Mouse (Mus musculus): ENCODE data around the gene Vps51. TPM values are rescaled to one million over a fixed set of nuclear protein-coding genes. Genes with fewer than 3 reads are reported as not detected.

Gene Vps51
- polyA plus RNA-seq, 1 experiment from 2014 or later: 66.7 TPM

DNA sequence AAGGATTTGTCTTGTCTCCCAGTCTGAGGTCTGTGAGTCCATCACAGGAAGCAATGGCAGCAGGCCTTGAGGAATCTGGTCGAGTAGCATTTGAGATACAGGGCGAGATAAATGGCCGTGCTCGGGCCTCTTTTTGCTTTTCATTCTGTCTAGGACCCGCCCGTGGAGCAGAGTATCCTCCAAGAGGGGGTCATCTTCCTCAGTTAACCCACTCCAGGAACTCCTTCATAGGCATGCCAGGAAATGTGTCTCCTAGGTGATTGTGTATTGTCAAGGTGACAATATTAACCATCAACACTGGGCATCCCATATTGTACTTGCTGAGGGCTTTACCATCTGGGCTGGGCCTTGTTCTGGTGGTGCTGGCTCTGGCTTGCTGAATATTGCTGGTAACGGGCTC lies 17.1 kb upstream of the Vps51 start, which contains the start of gene AC131692.1:
TSS of gene AC131692.1 (plus strand) at position 301 of the 400 bp plus-strand sequence.
- no peak within 1 kb of the TSS for H3K4me2 ChIP-seq (replicated peaks; ENCODE audit: low read depth, low read length)
- WGBS: 81% methylated on average over 7 of the region's 7 CpGs
- no peaks in the 10 kb centered on the region for H3K4me1 ChIP-seq (ENCODE audit: control insufficient read depth, insufficient read depth, low read length)
- ATAC-seq (ENCODE audit: insufficient number of reproducible peaks, insufficient read depth, low FRiP score, low read depth): no peak
- H3K27ac ChIP-seq (ENCODE audit: low read length): no peak within 1 kb of the TSS
- peaks cover 27% of the 10 kb centered on the region for H3K36me3 ChIP-seq (ENCODE audit: control insufficient read depth, insufficient read depth, low read length)
- H3K9me3 ChIP-seq (ENCODE audit: control insufficient read depth, low read depth, low read length): no peaks in the 10 kb centered on the region
- no peaks in the 10 kb centered on the region for H3K27me3 ChIP-seq (ENCODE audit: control insufficient read depth, insufficient read depth, low read length)
- H3K9ac ChIP-seq (replicated peaks; ENCODE audit: low read depth, low read length): no peak within 1 kb of the TSS
- H3K4me3 ChIP-seq (ENCODE audit: low read depth, low read length): no peak within 1 kb of the TSS

DNA sequence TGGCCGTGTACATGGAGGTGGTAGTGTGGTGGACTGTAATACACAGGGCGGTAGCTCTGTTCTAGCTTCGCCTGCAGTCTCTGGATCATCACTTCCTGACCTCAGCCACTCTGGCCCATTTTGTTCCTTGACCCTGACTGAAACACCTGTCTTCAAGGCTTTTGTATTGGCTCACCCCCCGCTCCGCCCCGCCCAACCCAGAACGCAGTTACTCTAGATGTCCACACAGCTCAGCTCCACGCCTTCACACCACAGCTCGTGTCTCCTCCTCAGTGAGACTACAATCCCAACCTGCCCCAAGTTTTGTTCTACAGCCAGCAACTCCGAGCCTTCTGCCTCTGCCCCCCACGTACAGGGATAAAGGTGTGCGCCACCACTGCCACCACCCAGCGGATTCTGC lies 11.8 kb upstream of the Vps51 start:
- 92% methylated on average over 13 of the region's 13 CpGs for WGBS
- ATAC-seq (ENCODE audit: insufficient number of reproducible peaks, insufficient read depth, low FRiP score, low read depth): no peak
- peaks cover 7% of the 10 kb centered on the region for H3K4me1 ChIP-seq (ENCODE audit: control insufficient read depth, insufficient read depth, low read length)
- no peak overlapping the region for H3K4me2 ChIP-seq (replicated peaks; ENCODE audit: low read depth, low read length)
- no peak overlapping the region for H3K9ac ChIP-seq (replicated peaks; ENCODE audit: low read depth, low read length)
- no peaks in the 10 kb centered on the region for H3K27me3 ChIP-seq (ENCODE audit: control insufficient read depth, insufficient read depth, low read length)
- H3K9me3 ChIP-seq (ENCODE audit: control insufficient read depth, low read depth, low read length): no peaks in the 10 kb centered on the region
- no peak overlapping the region for H3K27ac ChIP-seq (ENCODE audit: low read length)
- no peak overlapping the region for H3K4me3 ChIP-seq (ENCODE audit: low read depth, low read length)
- peaks cover 35% of the 10 kb centered on the region for H3K36me3 ChIP-seq (ENCODE audit: control insufficient read depth, insufficient read depth, low read length)

DNA sequence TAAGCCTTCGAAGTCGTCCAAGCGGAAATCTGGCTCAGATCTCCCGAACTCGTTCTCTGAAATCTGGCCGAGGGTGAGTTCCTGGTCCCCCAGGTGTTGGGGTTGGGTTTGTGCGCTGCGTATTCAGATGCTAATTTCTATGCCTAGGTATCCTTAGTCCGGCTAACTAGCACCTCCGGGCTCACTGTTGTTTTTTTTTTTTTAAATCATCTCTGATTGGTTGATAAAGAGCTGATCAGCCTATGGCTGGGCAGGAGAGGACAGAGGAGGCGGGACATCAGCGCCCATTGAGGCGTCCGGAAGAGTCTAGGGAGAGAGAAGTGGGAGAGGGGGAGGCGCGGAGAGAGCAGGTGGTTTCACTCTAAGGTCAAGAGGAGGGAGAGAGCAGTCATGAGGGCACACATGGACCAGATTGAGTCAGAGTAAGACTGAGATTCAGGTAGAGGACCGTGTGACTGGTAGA lies 8.4 kb upstream of the Vps51 start:
- peaks cover 36% of the 10 kb centered on the region for H3K36me3 ChIP-seq (ENCODE audit: control insufficient read depth, insufficient read depth, low read length)
- no peaks in the 10 kb centered on the region for H3K27me3 ChIP-seq (ENCODE audit: control insufficient read depth, insufficient read depth, low read length)
- H3K9me3 ChIP-seq (ENCODE audit: control insufficient read depth, low read depth, low read length): no peaks in the 10 kb centered on the region
- peak; percentile 79; the same call in 1 of the 2 replicates for ATAC-seq (ENCODE audit: insufficient number of reproducible peaks, insufficient read depth, low FRiP score, low read depth)
- WGBS: under 1% methylated on average over 17 of the region's 17 CpGs
- H3K4me2 ChIP-seq (replicated peaks; ENCODE audit: low read depth, low read length): peak overlapping the region; percentile 54
- peaks cover 11% of the 10 kb centered on the region for H3K4me1 ChIP-seq (ENCODE audit: control insufficient read depth, insufficient read depth, low read length)
- peak overlapping the region; percentile 34; the same call in 1 of the 2 replicates for H3K27ac ChIP-seq (ENCODE audit: low read length)
- peak overlapping the region; percentile 60 for H3K4me3 ChIP-seq (ENCODE audit: low read depth, low read length)
- no peak overlapping the region; the same call in 1 of the 2 replicates for H3K9ac ChIP-seq (replicated peaks; ENCODE audit: low read depth, low read length)

DNA sequence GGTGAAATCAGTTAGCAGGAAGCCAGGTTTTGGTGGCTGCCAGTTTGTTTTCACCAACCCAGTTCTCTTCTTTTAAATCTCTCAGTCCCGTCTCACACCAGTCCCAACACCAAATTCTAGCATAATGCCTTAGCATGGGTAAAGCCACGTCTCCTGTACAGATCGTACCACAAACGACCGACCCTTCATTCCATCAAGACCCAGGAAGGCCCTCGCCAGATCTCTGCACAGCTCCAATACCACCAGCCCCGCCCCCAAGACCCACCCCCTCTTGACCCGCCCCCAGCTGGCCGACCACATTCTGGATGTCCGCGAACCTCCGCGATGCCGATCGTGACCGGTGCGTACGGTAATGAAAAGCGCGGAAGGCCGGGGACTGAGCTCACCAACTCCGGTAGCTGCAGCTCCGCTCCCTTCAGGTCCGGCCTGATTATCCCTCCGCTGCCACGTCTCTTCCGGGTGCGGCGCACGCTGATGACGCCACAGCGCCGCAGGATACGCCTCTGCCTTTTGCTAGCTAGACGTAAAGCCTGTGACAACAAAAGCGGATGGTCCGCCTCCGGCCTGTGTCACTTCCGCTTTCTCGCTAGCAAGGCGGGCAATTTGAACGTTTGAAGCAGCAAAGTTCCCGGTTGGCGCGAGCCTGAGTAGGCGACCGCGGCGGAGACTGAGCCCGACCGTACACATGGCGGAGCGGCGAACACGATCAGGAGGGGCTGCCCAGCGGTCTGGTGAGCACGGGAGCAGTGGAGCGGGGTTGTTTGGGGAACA lies 7.6 kb upstream of the Vps51 start, which contains the start of the genes Zfpl1 and Cdca5:
TSS of gene Zfpl1 (minus strand) at position 479 of the 771 bp plus-strand sequence.
TSS of gene Cdca5 (plus strand) at position 506 of the 771 bp plus-strand sequence.
- Histone ChIP-seq H3K4me2 (replicated peaks; ENCODE audit: low read depth, low read length) (peak within 1 kb of the TSS; percentile 97), H3K36me3 (ENCODE audit: control insufficient read depth, insufficient read depth, low read length) (peaks cover 34% of the 10 kb centered on the region), H3K9ac (replicated peaks; ENCODE audit: low read depth, low read length) (peak within 1 kb of the TSS; percentile 64), H3K4me3 (ENCODE audit: low read depth, low read length) (peak within 1 kb of the TSS; percentile 60), H3K4me1 (ENCODE audit: control insufficient read depth, insufficient read depth, low read length) (peaks cover 11% of the 10 kb centered on the region), H3K27me3 (ENCODE audit: control insufficient read depth, insufficient read depth, low read length) (no peaks in the 10 kb centered on the region), H3K9me3 (ENCODE audit: control insufficient read depth, low read depth, low read length) (no peaks in the 10 kb centered on the region), H3K27ac (ENCODE audit: low read length) (peak within 1 kb of the TSS; percentile 44; the same call in 1 of the 2 replicates)
- under 1% methylated on average over 58 of the region's 58 CpGs for WGBS
- ATAC-seq (ENCODE audit: insufficient number of reproducible peaks, insufficient read depth, low FRiP score, low read depth): peak; percentile 89

DNA sequence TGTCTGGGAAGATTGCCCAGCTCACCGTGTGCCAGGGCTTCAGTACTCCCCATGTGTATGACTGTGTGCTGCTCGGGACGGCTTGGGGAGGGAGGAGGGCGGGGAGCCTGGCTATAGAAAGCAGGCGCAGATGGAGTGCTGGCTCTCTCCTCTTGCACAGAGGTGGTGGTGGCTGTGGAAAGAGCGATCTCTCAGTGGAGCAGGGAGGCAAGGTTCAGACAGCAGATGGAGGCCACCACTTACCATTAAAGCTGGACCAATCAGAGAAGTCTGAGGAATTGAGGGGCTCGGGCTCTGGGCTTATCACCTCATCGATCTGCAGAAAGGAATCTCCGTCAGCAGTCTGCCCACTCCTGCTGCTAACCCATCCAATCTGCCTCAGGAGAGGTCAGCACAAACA lies 5.1 kb upstream of the Vps51 start, which contains the start of gene Gm28374:
TSS of gene Gm28374 (minus strand) at position 101 of the 400 bp plus-strand sequence.
- Histone ChIP-seq H3K4me1 (ENCODE audit: control insufficient read depth, insufficient read depth, low read length) (peaks cover 11% of the 10 kb centered on the region), H3K4me2 (replicated peaks; ENCODE audit: low read depth, low read length) (no peak within 1 kb of the TSS), H3K36me3 (ENCODE audit: control insufficient read depth, insufficient read depth, low read length) (peaks cover 34% of the 10 kb centered on the region), H3K27ac (ENCODE audit: low read length) (no peak within 1 kb of the TSS), H3K9me3 (ENCODE audit: control insufficient read depth, low read depth, low read length) (no peaks in the 10 kb centered on the region), H3K9ac (replicated peaks; ENCODE audit: low read depth, low read length) (no peak within 1 kb of the TSS), H3K4me3 (ENCODE audit: low read depth, low read length) (no peak within 1 kb of the TSS), H3K27me3 (ENCODE audit: control insufficient read depth, insufficient read depth, low read length) (no peaks in the 10 kb centered on the region)
- 89% methylated on average over 9 of the region's 9 CpGs for WGBS
- ATAC-seq (ENCODE audit: insufficient number of reproducible peaks, insufficient read depth, low FRiP score, low read depth): no peak

DNA sequence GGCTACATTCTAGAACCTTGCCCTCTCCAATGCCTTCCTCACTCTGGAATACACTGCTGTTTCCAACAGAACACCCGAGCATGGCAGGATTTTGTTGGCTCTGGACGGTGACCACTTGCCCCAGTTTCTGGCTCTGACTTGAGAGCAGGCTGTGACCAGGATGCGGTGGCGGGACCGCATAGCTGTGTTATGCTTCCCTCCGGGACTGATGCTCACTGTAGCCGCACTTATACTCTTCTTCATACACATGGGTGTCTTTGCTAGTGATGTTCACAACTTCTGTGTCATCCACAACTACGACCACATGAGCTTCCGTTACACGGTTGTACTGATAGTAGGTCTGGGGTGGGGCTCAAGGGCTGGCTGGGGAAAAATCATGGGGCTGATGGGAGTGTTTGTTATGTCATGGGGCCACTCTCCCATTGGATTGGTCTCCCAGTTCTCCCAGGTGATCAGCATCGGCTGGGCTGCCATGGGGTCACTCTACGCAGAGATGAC lies 3.0 kb upstream of the Vps51 start, which contains the start of gene Tmem262:
TSS of gene Tmem262 (plus strand) at position 51 of the 498 bp plus-strand sequence.
- 89% methylated on average over 12 of the region's 12 CpGs for WGBS
- no peaks in the 10 kb centered on the region for H3K27me3 ChIP-seq (ENCODE audit: control insufficient read depth, insufficient read depth, low read length)
- no peak within 1 kb of the TSS for H3K9ac ChIP-seq (replicated peaks; ENCODE audit: low read depth, low read length)
- peaks cover 31% of the 10 kb centered on the region for H3K36me3 ChIP-seq (ENCODE audit: control insufficient read depth, insufficient read depth, low read length)
- peaks cover 14% of the 10 kb centered on the region for H3K4me1 ChIP-seq (ENCODE audit: control insufficient read depth, insufficient read depth, low read length)
- H3K4me3 ChIP-seq (ENCODE audit: low read depth, low read length): no peak within 1 kb of the TSS
- H3K9me3 ChIP-seq (ENCODE audit: control insufficient read depth, low read depth, low read length): no peaks in the 10 kb centered on the region
- no peak within 1 kb of the TSS for H3K27ac ChIP-seq (ENCODE audit: low read length)
- H3K4me2 ChIP-seq (replicated peaks; ENCODE audit: low read depth, low read length): no peak within 1 kb of the TSS
- ATAC-seq (ENCODE audit: insufficient number of reproducible peaks, insufficient read depth, low FRiP score, low read depth): no peak

DNA sequence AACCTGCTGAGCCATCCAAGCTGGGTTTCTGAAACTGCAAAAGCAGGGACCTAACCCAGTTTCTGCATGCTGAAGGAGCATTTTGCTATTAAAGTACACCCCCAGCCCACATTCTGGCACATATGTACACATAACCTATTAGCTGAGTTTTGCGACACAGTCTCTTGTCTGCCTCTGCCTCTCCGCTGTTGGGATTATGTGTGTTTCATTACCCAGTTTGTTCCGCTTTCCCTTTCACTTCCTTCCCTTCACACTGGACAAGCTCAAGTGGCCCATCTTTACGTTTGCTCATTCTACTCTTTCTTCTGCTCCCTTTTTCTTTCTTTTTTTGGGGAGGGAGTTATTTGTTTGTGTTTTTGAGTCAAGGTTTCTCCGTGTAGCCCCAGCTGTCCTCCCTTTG lies 3.1 kb downstream of the Vps51 start:
- no peaks in the 10 kb centered on the region for H3K27me3 ChIP-seq (ENCODE audit: control insufficient read depth, insufficient read depth, low read length)
- peaks cover 25% of the 10 kb centered on the region for H3K36me3 ChIP-seq (ENCODE audit: control insufficient read depth, insufficient read depth, low read length)
- H3K9ac ChIP-seq (replicated peaks; ENCODE audit: low read depth, low read length): no peak overlapping the region
- no peaks in the 10 kb centered on the region for H3K9me3 ChIP-seq (ENCODE audit: control insufficient read depth, low read depth, low read length)
- H3K4me2 ChIP-seq (replicated peaks; ENCODE audit: low read depth, low read length): no peak overlapping the region
- H3K4me3 ChIP-seq (ENCODE audit: low read depth, low read length): no peak overlapping the region
- ATAC-seq (ENCODE audit: insufficient number of reproducible peaks, insufficient read depth, low FRiP score, low read depth): no peak
- H3K27ac ChIP-seq (ENCODE audit: low read length): no peak overlapping the region
- H3K4me1 ChIP-seq (ENCODE audit: control insufficient read depth, insufficient read depth, low read length): peaks cover 7% of the 10 kb centered on the region; the same call in 1 of the 2 replicates
- WGBS: 93% methylated on average over 5 of the region's 5 CpGs

DNA sequence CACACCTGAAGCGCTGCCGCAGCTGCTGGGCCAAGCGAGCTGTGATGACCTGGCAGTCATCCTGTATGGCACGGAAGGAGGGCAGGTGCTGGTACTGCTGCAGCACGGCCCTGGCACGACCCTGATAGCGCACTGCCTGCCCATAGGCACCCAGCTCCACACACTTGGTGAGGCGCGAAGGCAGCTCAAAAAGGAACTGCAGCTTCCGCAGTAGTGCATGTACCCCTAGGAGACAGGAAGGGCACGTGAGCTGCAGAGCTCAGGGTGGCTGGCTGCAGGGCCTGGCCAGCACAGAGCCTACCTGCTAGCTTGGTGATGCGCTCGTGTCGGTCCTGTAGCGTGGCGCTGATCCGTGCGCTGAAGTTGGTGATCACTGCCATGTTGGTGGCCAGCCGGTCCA lies 5.8 kb downstream of the Vps51 start:
- Histone ChIP-seq H3K4me2 (replicated peaks; ENCODE audit: low read depth, low read length) (no peak overlapping the region), H3K36me3 (ENCODE audit: control insufficient read depth, insufficient read depth, low read length) (peaks cover 25% of the 10 kb centered on the region), H3K4me3 (ENCODE audit: low read depth, low read length) (no peak overlapping the region), H3K27ac (ENCODE audit: low read length) (no peak overlapping the region), H3K4me1 (ENCODE audit: control insufficient read depth, insufficient read depth, low read length) (peaks cover 13% of the 10 kb centered on the region; the same call in 1 of the 2 replicates), H3K9me3 (ENCODE audit: control insufficient read depth, low read depth, low read length) (no peaks in the 10 kb centered on the region), H3K27me3 (ENCODE audit: control insufficient read depth, insufficient read depth, low read length) (no peaks in the 10 kb centered on the region), H3K9ac (replicated peaks; ENCODE audit: low read depth, low read length) (no peak overlapping the region)
- WGBS: 92% methylated on average over 19 of the region's 19 CpGs
- ATAC-seq (ENCODE audit: insufficient number of reproducible peaks, insufficient read depth, low FRiP score, low read depth): no peak

Measured in stomach, embryonic 14.5 days (tissue).